ENCODE assay signal across 14 mouse cellular contexts in the genomic region with DNA sequence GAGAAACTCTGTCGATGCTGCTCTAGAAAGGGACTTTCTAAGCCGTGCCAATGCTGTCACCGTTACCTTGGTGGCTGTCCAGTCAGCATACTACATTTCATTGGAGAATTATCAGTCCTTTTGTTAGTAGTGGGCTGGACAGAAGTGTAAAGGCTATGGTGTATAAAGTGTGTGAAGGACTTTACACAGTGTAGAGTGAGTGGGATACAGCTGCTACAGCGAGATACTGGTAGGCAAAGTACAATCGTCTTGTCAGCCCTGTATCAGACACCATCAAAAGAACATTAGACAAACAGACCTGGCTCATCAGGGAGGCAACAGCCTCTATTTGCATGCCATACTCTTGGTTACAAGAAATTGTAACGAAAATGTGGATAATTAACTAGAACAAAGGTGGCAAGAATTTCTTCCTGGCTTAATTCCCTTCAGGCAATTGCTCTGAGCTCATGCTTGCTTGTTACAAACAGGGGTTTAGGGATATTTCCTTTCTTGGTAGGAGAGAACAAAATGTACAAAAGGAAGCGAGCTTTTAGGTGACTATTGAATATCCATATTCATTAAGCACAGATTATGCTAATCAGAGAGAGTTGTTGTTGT. TPM values are rescaled to one million over a fixed set of nuclear protein-coding genes. Genes with fewer than 3 reads are reported as not detected.
DNase-seq lines count a peak whose midpoint lies in the region; ATAC-seq lines count a peak whose summit lies in the region.
"Had no signal": no experiment of that assay in that cellular context is flagged by ENCODE, and none has a peak within 500 bp of the region (broad histone marks: within the 10 kb centered on the region; RNA-seq: fewer than 3 reads in every experiment).

No protein-coding gene starts in this region.

- WGBS in hindbrain, embryonic 13.5 days: 67% methylated on average over 7 of the region's 7 CpGs
- 61% methylated on average over 7 of the region's 7 CpGs for WGBS in hindbrain, embryonic 14.5 days
- 74% methylated on average over 7 of the region's 7 CpGs for WGBS in midbrain, embryonic 10.5 days
- 66% methylated on average over 7 of the region's 7 CpGs for WGBS in midbrain, embryonic 14.5 days
- 49% methylated on average over 7 of the region's 7 CpGs for WGBS in embryonic facial prominence, embryonic 10.5 days
- 63% methylated on average over 7 of the region's 7 CpGs for WGBS in limb, embryonic 12.5 days

- 0 out of 2 replicates have a peak overlapping the region, but pooled peaks have one; percentile 20 for H3K27ac ChIP-seq in hindbrain, embryonic 13.5 days
- H3K27ac ChIP-seq in hindbrain, embryonic 14.5 days: no peak overlapping the region
- H3K27ac ChIP-seq in midbrain, embryonic 10.5 days (replicated peaks): peak overlapping the region; percentile 77; the same call in 1 of the 2 replicates
- H3K27ac ChIP-seq in midbrain, embryonic 14.5 days (replicated peaks; ENCODE audit: low read depth, low read length): no peak overlapping the region
- H3K27ac ChIP-seq in embryonic facial prominence, embryonic 10.5 days (replicated peaks): peak overlapping the region; percentile 83
- H3K27ac ChIP-seq in limb, embryonic 12.5 days: peak overlapping the region; percentile 92
- H3K27ac ChIP-seq: embryonic facial prominence, embryonic 13.5 days; liver, embryonic 13.5 days; midbrain, embryonic 12.5 days; neural tube, embryonic 13.5 days had no signal

- H3K4me1 ChIP-seq in hindbrain, embryonic 13.5 days (replicated peaks): 0 out of 2 replicates have a peak, but pooled peaks cover 7% of the 10 kb centered on the region
- H3K4me1 ChIP-seq in hindbrain, embryonic 14.5 days (replicated peaks; ENCODE audit: control insufficient read depth, insufficient read depth, low read length): no peaks in the 10 kb centered on the region; the same call in 1 of the 2 replicates
- H3K4me1 ChIP-seq in midbrain, embryonic 10.5 days: peaks cover 19% of the 10 kb centered on the region
- no peaks in the 10 kb centered on the region for H3K4me1 ChIP-seq in midbrain, embryonic 14.5 days (ENCODE audit: control insufficient read depth, insufficient read depth, low read length)
- peaks cover 36% of the 10 kb centered on the region for H3K4me1 ChIP-seq in embryonic facial prominence, embryonic 10.5 days
- peaks cover 30% of the 10 kb centered on the region for H3K4me1 ChIP-seq in limb, embryonic 12.5 days (replicated peaks)
- H3K4me1 ChIP-seq: liver, embryonic 13.5 days had no signal

- no peak overlapping the region for H3K4me3 ChIP-seq in hindbrain, embryonic 13.5 days
- H3K4me3 ChIP-seq in hindbrain, embryonic 14.5 days (replicated peaks; ENCODE audit: low read length): no peak overlapping the region
- H3K4me3 ChIP-seq in midbrain, embryonic 10.5 days: no peak overlapping the region
- no peak overlapping the region for H3K4me3 ChIP-seq in midbrain, embryonic 14.5 days (replicated peaks; ENCODE audit: low read depth, low read length)
- no peak overlapping the region for H3K4me3 ChIP-seq in embryonic facial prominence, embryonic 10.5 days
- no peak overlapping the region for H3K4me3 ChIP-seq in limb, embryonic 12.5 days (replicated peaks)
- H3K4me3 ChIP-seq: embryonic facial prominence, embryonic 13.5 days; liver, embryonic 13.5 days; midbrain, embryonic 12.5 days; neural tube, embryonic 13.5 days had no signal

- peaks cover 8% of the 10 kb centered on the region; the same call in 1 of the 2 replicates for H3K36me3 ChIP-seq in hindbrain, embryonic 13.5 days
- no peaks in the 10 kb centered on the region for H3K36me3 ChIP-seq in hindbrain, embryonic 14.5 days (replicated peaks; ENCODE audit: control insufficient read depth, insufficient read depth)
- no peaks in the 10 kb centered on the region for H3K36me3 ChIP-seq in midbrain, embryonic 10.5 days
- 0 out of 2 replicates have a peak, but pooled peaks cover 2% of the 10 kb centered on the region for H3K36me3 ChIP-seq in midbrain, embryonic 14.5 days (ENCODE audit: control insufficient read depth, insufficient read depth, low read length)
- no peaks in the 10 kb centered on the region for H3K36me3 ChIP-seq in embryonic facial prominence, embryonic 10.5 days (replicated peaks)
- H3K36me3 ChIP-seq in limb, embryonic 12.5 days: no peaks in the 10 kb centered on the region
- H3K36me3 ChIP-seq: embryonic facial prominence, embryonic 13.5 days; liver, embryonic 13.5 days; midbrain, embryonic 12.5 days had no signal

- no peaks in the 10 kb centered on the region for H3K27me3 ChIP-seq in hindbrain, embryonic 13.5 days
- H3K27me3 ChIP-seq in hindbrain, embryonic 14.5 days (ENCODE audit: control insufficient read depth, insufficient read depth, low read length): no peaks in the 10 kb centered on the region
- no peaks in the 10 kb centered on the region for H3K27me3 ChIP-seq in midbrain, embryonic 10.5 days (ENCODE audit: low read depth, poor library complexity, severe bottlenecking)
- H3K27me3 ChIP-seq in midbrain, embryonic 14.5 days (ENCODE audit: control insufficient read depth, insufficient read depth, low read length): no peaks in the 10 kb centered on the region
- H3K27me3 ChIP-seq in embryonic facial prominence, embryonic 10.5 days (replicated peaks; ENCODE audit: low read depth, poor library complexity, severe bottlenecking): no peaks in the 10 kb centered on the region
- H3K27me3 ChIP-seq in limb, embryonic 12.5 days: no peaks in the 10 kb centered on the region
- H3K27me3 ChIP-seq: embryonic facial prominence, embryonic 13.5 days; liver, embryonic 13.5 days; midbrain, embryonic 12.5 days; neural tube, embryonic 13.5 days had no signal

- H3K9ac ChIP-seq in hindbrain, embryonic 13.5 days: no peak overlapping the region
- H3K9ac ChIP-seq in hindbrain, embryonic 14.5 days: no peak overlapping the region
- H3K9ac ChIP-seq in midbrain, embryonic 14.5 days (replicated peaks; ENCODE audit: low read length): no peak overlapping the region
- no peak overlapping the region for H3K9ac ChIP-seq in limb, embryonic 12.5 days (replicated peaks)
- H3K9ac ChIP-seq: embryonic facial prominence, embryonic 13.5 days; liver, embryonic 13.5 days; midbrain, embryonic 12.5 days; neural tube, embryonic 13.5 days had no signal

- H3K4me2 ChIP-seq in hindbrain, embryonic 13.5 days: no peak overlapping the region
- H3K4me2 ChIP-seq in hindbrain, embryonic 14.5 days (replicated peaks): no peak overlapping the region
- no peak overlapping the region for H3K4me2 ChIP-seq in midbrain, embryonic 14.5 days (ENCODE audit: low read length)
- H3K4me2 ChIP-seq in limb, embryonic 12.5 days: no peak overlapping the region
- H3K4me2 ChIP-seq: embryonic facial prominence, embryonic 13.5 days; liver, embryonic 13.5 days; midbrain, embryonic 12.5 days; neural tube, embryonic 13.5 days had no signal

- no peaks in the 10 kb centered on the region for H3K9me3 ChIP-seq in hindbrain, embryonic 13.5 days
- no peaks in the 10 kb centered on the region for H3K9me3 ChIP-seq in hindbrain, embryonic 14.5 days (ENCODE audit: control insufficient read depth, low read length)
- H3K9me3 ChIP-seq in midbrain, embryonic 10.5 days (replicated peaks): no peaks in the 10 kb centered on the region
- no peaks in the 10 kb centered on the region for H3K9me3 ChIP-seq in midbrain, embryonic 14.5 days (ENCODE audit: control insufficient read depth, low read length)
- no peaks in the 10 kb centered on the region for H3K9me3 ChIP-seq in embryonic facial prominence, embryonic 10.5 days
- no peaks in the 10 kb centered on the region for H3K9me3 ChIP-seq in limb, embryonic 12.5 days
- H3K9me3 ChIP-seq: embryonic facial prominence, embryonic 13.5 days; liver, embryonic 13.5 days; midbrain, embryonic 12.5 days; neural tube, embryonic 13.5 days had no signal

- ATAC-seq in hindbrain, embryonic 13.5 days (ENCODE audit: low FRiP score): no peak
- ATAC-seq in hindbrain, embryonic 14.5 days (ENCODE audit: low FRiP score): no peak; the same call in 1 of the 2 replicates
- no peak for ATAC-seq in midbrain, embryonic 14.5 days (ENCODE audit: low FRiP score, low TSS enrichment)
- no peak for ATAC-seq in limb, embryonic 12.5 days (ENCODE audit: insufficient number of reproducible peaks, insufficient read depth, low FRiP score, low TSS enrichment, low read depth)

- DNase-seq in hindbrain, embryonic 14.5 days (ENCODE audit: low spot score): no peak
- DNase-seq in midbrain, embryonic 10.5 days (ENCODE audit: low spot score): no peak
- no peak for DNase-seq in midbrain, embryonic 14.5 days
- DNase-seq in embryonic facial prominence, embryonic 10.5 days (ENCODE audit: low spot score): no peak
- DNase-seq in layer of hippocampus, adult 18-20 months (ENCODE audit: low spot score in 2 of 2): no peak
- DNase-seq in frontal cortex, postnatal 14 days (ENCODE audit: low spot score in 2 of 2): no peak
- DNase-seq: liver, embryonic 13.5 days; lung, postnatal 14 days; thymus, postnatal 36 days had no signal

RNA-seq across cellular contexts. Expression of a gene that starts 48.7 kb away (rescaled TPM):
- 3.8 and 4.8 TPM in 2 replicates for polyA plus RNA-seq in hindbrain, embryonic 13.5 days (2015; fragmentation: Nextera tagmentation; extraction: Ambion mirVana)
- polyA plus RNA-seq in hindbrain, embryonic 14.5 days (2014; fragmentation: Nextera tagmentation; extraction: Ambion mirVana): 8.0 and 9.9 TPM in 2 replicates
- 0.39 and 0.53 TPM in 2 replicates for polyA plus RNA-seq in midbrain, embryonic 10.5 days (2016; fragmentation: Nextera tagmentation; extraction: Ambion mirVana)
- polyA plus RNA-seq in midbrain, embryonic 14.5 days (2014; fragmentation: Nextera tagmentation; extraction: Ambion mirVana): 5.4 and 6.4 TPM in 2 replicates
- 0.19 and 0.26 TPM in 2 replicates for polyA plus RNA-seq in embryonic facial prominence, embryonic 10.5 days (2016; fragmentation: Nextera tagmentation; extraction: Ambion mirVana)
- polyA plus RNA-seq in limb, embryonic 12.5 days (2016; fragmentation: Nextera tagmentation; extraction: Ambion mirVana): 0.08 and 0.12 TPM in 2 replicates
- 10 to 100 TPM; 92.2 to 93.7 TPM for total RNA-seq in layer of hippocampus, adult 18-20 months (2021)

Comparison
In these comparisons a context has a peak if more than half of its experiments do, and no peak if none do; other contexts are left out.
1. H3K27ac ChIP-seq: peak in hindbrain, embryonic 13.5 days (single experiment), midbrain, embryonic 10.5 days (single experiment), embryonic facial prominence, embryonic 10.5 days (single experiment) and limb, embryonic 12.5 days (single experiment); none in hindbrain, embryonic 14.5 days (single experiment) and midbrain, embryonic 14.5 days (single experiment).